Mouse (Mus musculus): ENCODE measurements around the gene Tecpr1.

- TF ChIP-seq CTCF (conservative IDR thresholded peaks at IDR 0.05 in 1 of 2, IDR thresholded peaks at IDR 0.05 in 1 of 2; ENCODE audit: low read depth in 2 of 2, low read length in 2 of 2) (no peak), TBP (conservative IDR thresholded peaks at IDR 0.05; ENCODE audit: low read depth, low read length) (no peak), MYC (IDR thresholded peaks at IDR 0.05; ENCODE audit: low read depth, low read length) (no peak), RAD21 (IDR thresholded peaks at IDR 0.05; ENCODE audit: low read depth, low read length) (no peak), RCOR1 (conservative IDR thresholded peaks at IDR 0.05; ENCODE audit: low read depth, low read length) (no peak), ZC3H11A (IDR thresholded peaks at IDR 0.05; ENCODE audit: low read depth, low read length) (no peak)
Measured at GRCm38 (mm10) chr5:144195567-144195966, 27.8 kb downstream of the Tecpr1 start.
